Mouse (Mus musculus) embryonic facial prominence, embryonic 13.5 days (tissue): ENCODE results near the gene Spata2. TPM values are rescaled to one million over a fixed set of nuclear protein-coding genes. Genes with fewer than 3 reads are reported as not detected.

ENCODE experiments used
- ATAC-seq: fragments of 200-750 bp; cut with Nextera tagmentation; 2 replicates; pipeline ENCODE4 v1.8.0; 2017; ENCODE audit warnings: low read depth; ENCODE audit not compliant: insufficient number of reproducible peaks, insufficient read depth, low FRiP score, low TSS enrichment
- H3K27ac ChIP-seq: fragments of 300-500 bp; sonication (generic); 2 replicates; pipeline ENCODE4 v1.5.1; 2015; ENCODE audit warnings: moderate library complexity, mild to moderate bottlenecking, inconsistent platforms
- H3K27me3 ChIP-seq: fragments of 300-500 bp; sonication (generic); 2 replicates; pipeline ENCODE4 v1.6.1; 2015; ENCODE audit warnings: mild to moderate bottlenecking, inconsistent platforms
- H3K36me3 ChIP-seq: fragments of 300-500 bp; sonication (generic); 2 replicates; pipeline ENCODE4 v1.6.1; 2015; ENCODE audit warnings: mild to moderate bottlenecking, inconsistent platforms
- H3K4me1 ChIP-seq: fragments of 300-500 bp; sonication (generic); 2 replicates; pipeline ENCODE4 v1.6.1; 2015; ENCODE audit warnings: inconsistent platforms
- H3K4me2 ChIP-seq: fragments of 300-500 bp; sonication (generic); 2 replicates; pipeline ENCODE4 v1.6.1; 2015; ENCODE audit warnings: moderate library complexity, mild to moderate bottlenecking, inconsistent platforms
- H3K4me3 ChIP-seq: fragments of 300-500 bp; sonication (generic); 2 replicates; pipeline ENCODE4 v1.5.1; 2015; ENCODE audit warnings: mild to moderate bottlenecking, inconsistent platforms
- H3K9ac ChIP-seq: fragments of 300-500 bp; sonication (generic); 2 replicates; pipeline ENCODE4 v1.6.1; 2015; ENCODE audit warnings: mild to moderate bottlenecking, inconsistent platforms
- H3K9me3 ChIP-seq: fragments of 300-500 bp; sonication (generic); 2 replicates; pipeline ENCODE4 v1.6.1; 2016; ENCODE audit warnings: inconsistent platforms
- WGBS: fragments of 180-500 bp; shearing (Covaris S2); methylation state at CpG from one replicate; pipeline ENCODE4 v1.1.7; 2015; ENCODE audit warnings: mixed read lengths; 5-methylcytosine and 5-hydroxymethylcytosine counted together
- polyA plus RNA-seq: library from polyadenylated mRNA; unstranded; fragments of >200 nt; fragmentation: Nextera tagmentation; extraction: Ambion mirVana; gene quantifications from 2 replicates; pipeline ENCODE4 v1.2.1, GENCODE M21; 2015

The Spata2 gene
- polyA plus RNA-seq, 1 experiment from 2014 or later = 15.4 TPM

DNA sequence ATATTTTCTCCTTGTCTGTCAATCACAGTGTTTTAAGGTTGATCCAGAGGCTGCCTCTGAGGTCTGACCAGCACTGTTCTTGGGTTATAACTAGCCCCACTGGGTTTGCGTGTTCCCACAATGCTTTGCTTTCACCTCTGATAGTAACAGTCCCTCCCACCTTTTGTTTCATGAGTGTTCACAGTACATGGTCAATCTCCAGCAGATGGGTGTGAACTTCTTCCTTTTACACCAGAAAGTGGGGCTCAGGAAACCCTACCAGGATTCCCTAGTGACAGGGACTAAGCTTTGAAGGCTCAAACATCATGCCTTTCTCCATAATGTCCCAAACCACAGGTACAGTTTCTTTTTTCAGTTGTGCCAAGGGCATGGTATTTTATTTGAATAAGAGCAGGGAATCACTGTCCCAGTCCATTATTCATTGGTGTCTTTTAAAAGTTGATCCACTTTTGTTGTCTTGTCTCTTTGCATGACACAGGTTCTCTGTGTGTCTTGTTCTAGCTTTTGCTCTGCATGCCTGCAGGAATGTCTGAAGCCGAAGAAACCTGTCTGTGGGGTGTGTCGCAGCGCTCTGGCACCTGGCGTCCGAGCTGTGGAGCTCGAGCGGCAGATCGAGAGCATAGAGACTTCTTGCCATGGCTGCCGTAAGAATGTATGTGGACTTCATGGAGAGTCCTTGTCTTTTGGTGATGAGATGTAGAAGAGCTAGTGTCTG lies 14.0 kb upstream of the Spata2 start:
- WGBS = 93% methylated on average over 10 of the region's 10 CpGs
- H3K9me3 ChIP-seq = no peaks in the 10 kb centered on the region
- peak overlapping the region; percentile 28; the same call in 1 of the 2 replicates for H3K9ac ChIP-seq
- no peak overlapping the region for H3K4me3 ChIP-seq
- H3K27me3 ChIP-seq = no peaks in the 10 kb centered on the region
- peaks cover 55% of the 10 kb centered on the region for H3K36me3 ChIP-seq
- H3K4me2 ChIP-seq = no peak overlapping the region
- peaks cover 26% of the 10 kb centered on the region for H3K4me1 ChIP-seq
- no peak for ATAC-seq
- H3K27ac ChIP-seq = no peak overlapping the region

- Histone ChIP-seq H3K4me1 (peaks cover 26% of the 10 kb centered on the region), H3K27me3 (no peaks in the 10 kb centered on the region), H3K27ac (no peak overlapping the region), H3K9me3 (no peaks in the 10 kb centered on the region), H3K4me2 (peak overlapping the region; percentile 92), H3K4me3 (0 out of 2 replicates have a peak overlapping the region, but pooled peaks have one; percentile 99), H3K9ac (peak overlapping the region; percentile 49), H3K36me3 (peaks cover 39% of the 10 kb centered on the region)
- WGBS = 84% methylated on average over 3 of the region's 3 CpGs
- no peak for ATAC-seq
These were observed 12.4 kb upstream of the Spata2 start for GRCm38 (mm10) chr2:167505127-167505526.

DNA sequence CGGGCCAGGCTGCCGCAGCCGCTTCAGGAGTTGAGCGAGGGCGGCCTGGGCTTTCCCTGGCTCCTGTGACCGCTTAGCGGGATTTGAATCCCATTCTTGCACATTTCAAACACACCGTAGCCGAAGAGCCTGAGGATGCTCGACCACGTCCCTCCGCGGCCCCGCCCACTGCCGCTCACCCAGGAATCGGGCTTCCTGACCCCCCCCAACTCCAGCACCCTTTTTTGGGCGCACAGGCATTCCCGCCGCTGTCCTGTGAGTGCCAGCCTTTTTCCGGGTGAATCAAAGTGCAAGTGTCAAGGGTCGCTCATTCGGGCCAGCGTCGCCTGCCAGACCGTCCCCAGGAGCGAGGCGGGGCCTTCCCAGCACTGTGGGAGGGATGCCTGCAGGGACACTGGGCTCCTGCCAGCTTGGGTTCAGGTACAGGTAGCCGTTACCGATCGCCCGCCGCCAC lies 11.2 kb upstream of the Spata2 start:
- Histone ChIP-seq H3K27me3 (no peaks in the 10 kb centered on the region), H3K4me3 (peak overlapping the region; percentile 99), H3K4me2 (peak overlapping the region; percentile 92), H3K9me3 (no peaks in the 10 kb centered on the region), H3K27ac (peak overlapping the region; percentile 87), H3K9ac (peak overlapping the region; percentile 95), H3K4me1 (peaks cover 26% of the 10 kb centered on the region), H3K36me3 (peaks cover 29% of the 10 kb centered on the region)
- WGBS = 0% methylated on average over 32 of the region's 32 CpGs
- 0 out of 2 replicates have a peak, but pooled peaks have one; percentile 23 for ATAC-seq

- peak; percentile 82 for ATAC-seq
- Histone ChIP-seq H3K27ac (peak overlapping the region; percentile 87), H3K4me3 (peak overlapping the region; percentile 99), H3K27me3 (no peaks in the 10 kb centered on the region), H3K4me2 (peak overlapping the region; percentile 92), H3K9me3 (no peaks in the 10 kb centered on the region), H3K4me1 (peaks cover 26% of the 10 kb centered on the region), H3K36me3 (peaks cover 24% of the 10 kb centered on the region), H3K9ac (peak overlapping the region; percentile 95)
- WGBS = 0% methylated on average over 85 of the region's 85 CpGs
These were observed 10.7 kb upstream of the Spata2 start for GRCm38 (mm10) chr2:167503253-167503895.

DNA sequence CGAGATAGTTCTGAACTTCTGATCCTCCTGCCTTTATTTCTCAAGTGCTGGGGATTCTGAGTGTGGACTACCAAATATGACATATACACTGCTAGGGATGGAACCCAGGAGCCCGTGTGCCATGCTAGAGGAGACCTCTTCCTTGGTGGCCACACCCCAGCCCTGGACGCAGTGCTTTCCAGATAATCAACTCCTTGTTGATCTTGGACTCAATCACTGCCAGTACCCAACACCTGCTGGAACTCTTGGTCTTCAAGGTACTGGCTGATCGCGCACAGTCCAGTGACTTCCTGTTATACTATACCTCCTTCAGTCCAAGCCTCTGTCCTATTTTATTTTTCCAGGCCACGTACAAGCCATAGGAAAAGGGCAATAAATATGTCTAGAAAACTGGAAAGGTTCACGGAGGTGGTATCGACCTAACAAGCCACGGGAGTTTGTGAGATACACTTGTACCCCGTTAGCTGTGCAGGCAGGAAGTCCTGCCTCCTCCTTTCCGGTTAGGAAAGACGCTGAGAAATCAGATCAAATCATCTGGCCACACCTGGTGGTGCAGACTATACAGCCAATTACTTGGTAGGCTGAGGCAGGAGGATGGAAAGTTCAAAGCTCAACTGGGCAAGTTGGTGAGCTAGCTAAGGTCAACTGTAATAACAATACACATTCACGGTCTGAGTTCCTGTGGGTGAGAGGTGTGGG lies 10.0 kb upstream of the Spata2 start:
- H3K4me3 ChIP-seq = peak overlapping the region; percentile 99
- H3K9me3 ChIP-seq = no peaks in the 10 kb centered on the region
- WGBS = 47% methylated on average over 13 of the region's 13 CpGs
- H3K27ac ChIP-seq = peak overlapping the region; percentile 87; the same call in 1 of the 2 replicates
- peaks cover 17% of the 10 kb centered on the region for H3K36me3 ChIP-seq
- no peaks in the 10 kb centered on the region for H3K27me3 ChIP-seq
- ATAC-seq = no peak
- peaks cover 26% of the 10 kb centered on the region for H3K4me1 ChIP-seq
- H3K4me2 ChIP-seq = peak overlapping the region; percentile 92
- H3K9ac ChIP-seq = no peak overlapping the region

DNA sequence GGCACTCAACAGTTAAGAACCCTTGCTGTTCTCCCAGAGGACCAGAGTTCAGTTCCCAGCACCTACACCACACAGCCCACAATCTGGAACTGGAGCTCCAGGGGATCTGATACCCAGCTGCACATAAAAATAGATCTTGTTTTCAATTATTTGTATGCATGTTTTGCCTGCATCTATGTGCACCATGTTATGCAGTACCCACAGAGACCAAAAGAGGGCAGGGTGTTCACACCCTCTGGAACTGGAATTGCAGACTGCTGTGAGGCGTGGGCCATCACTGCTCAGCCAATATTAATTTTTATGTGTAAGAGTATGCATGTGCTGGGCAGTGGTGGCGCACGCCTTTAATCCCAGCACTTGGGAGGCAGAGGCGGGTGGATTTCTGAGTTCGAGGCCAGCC lies 4.6 kb upstream of the Spata2 start:
- no peak overlapping the region for H3K4me3 ChIP-seq
- peaks cover 6% of the 10 kb centered on the region; the same call in 1 of the 2 replicates for H3K4me1 ChIP-seq
- H3K4me2 ChIP-seq = no peak overlapping the region
- H3K9me3 ChIP-seq = no peaks in the 10 kb centered on the region
- H3K27me3 ChIP-seq = no peaks in the 10 kb centered on the region
- H3K36me3 ChIP-seq = peaks cover 9% of the 10 kb centered on the region
- H3K9ac ChIP-seq = no peak overlapping the region
- WGBS = 77% methylated on average over 5 of the region's 5 CpGs
- no peak for ATAC-seq
- H3K27ac ChIP-seq = no peak overlapping the region

- Histone ChIP-seq H3K36me3 (peaks cover 9% of the 10 kb centered on the region), H3K4me3 (no peak overlapping the region), H3K27me3 (no peaks in the 10 kb centered on the region), H3K4me2 (no peak overlapping the region), H3K27ac (no peak overlapping the region), H3K9me3 (no peaks in the 10 kb centered on the region), H3K4me1 (peaks cover 14% of the 10 kb centered on the region), H3K9ac (no peak overlapping the region)
- WGBS = 87% methylated on average over 7 of the region's 7 CpGs
- no peak for ATAC-seq
These were observed 3.8 kb upstream of the Spata2 start for GRCm38 (mm10) chr2:167496437-167496836.

DNA sequence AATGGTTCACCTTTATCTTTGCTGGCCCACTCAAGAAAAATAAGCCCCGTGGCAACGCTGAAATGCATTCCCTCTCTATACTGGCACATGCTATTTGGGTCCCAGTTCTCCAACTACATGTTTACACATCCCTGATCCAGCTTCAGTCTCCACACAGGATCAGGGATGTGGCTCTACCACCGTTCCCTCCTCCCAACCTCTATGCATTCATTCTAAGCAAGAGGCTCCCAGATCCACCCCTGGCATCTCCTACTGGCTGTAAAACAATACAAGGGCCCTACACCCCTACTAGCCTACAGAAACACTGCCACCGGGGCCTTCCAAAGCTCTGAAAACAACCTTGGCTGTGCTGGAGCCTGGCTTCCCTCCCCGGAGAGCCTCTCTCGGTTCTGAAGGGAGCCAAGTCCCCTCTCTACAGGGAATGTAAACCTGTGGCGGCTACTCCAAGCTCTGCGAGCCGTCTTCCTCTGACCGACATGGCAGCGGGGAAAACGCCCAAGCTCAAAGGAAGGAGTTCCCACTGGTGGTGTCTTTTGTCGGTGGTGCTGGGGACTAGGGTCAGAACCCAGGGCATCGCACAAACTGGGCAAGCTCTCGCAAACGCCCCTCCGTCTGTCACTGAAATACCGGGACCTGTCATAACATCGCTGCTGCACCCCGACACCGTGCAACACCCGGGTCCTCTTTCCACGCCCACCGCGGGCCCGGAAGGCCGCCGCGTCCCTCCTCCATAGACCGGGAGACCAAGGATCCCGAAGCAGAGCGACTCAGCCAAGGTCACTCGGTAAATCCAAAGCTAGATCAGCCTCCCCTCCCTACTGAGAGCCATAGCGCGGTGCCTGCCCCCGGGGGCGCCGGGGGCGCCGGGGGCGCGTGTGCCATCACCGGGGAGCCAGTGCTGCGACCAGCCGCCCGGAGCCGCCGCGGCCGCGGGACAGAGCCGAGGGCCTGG lies 654 bp downstream of the Spata2 start, which contains the start of gene Rnf114:
Gene Rnf114, plus strand, starts transcription at position 889 of the 952 bp plus-strand sequence.
- H3K4me2 ChIP-seq = peak within 1 kb of the TSS; percentile 96
- peak within 1 kb of the TSS; percentile 97 for H3K9ac ChIP-seq
- no peaks in the 10 kb centered on the region for H3K27me3 ChIP-seq
- WGBS = 4% methylated on average over 51 of the region's 52 CpGs
- H3K4me3 ChIP-seq = peak within 1 kb of the TSS; percentile 100
- ATAC-seq = no peak
- no peaks in the 10 kb centered on the region for H3K9me3 ChIP-seq
- H3K27ac ChIP-seq = peak within 1 kb of the TSS; percentile 97
- H3K4me1 ChIP-seq = peaks cover 30% of the 10 kb centered on the region
- H3K36me3 ChIP-seq = peaks cover 18% of the 10 kb centered on the region

DNA sequence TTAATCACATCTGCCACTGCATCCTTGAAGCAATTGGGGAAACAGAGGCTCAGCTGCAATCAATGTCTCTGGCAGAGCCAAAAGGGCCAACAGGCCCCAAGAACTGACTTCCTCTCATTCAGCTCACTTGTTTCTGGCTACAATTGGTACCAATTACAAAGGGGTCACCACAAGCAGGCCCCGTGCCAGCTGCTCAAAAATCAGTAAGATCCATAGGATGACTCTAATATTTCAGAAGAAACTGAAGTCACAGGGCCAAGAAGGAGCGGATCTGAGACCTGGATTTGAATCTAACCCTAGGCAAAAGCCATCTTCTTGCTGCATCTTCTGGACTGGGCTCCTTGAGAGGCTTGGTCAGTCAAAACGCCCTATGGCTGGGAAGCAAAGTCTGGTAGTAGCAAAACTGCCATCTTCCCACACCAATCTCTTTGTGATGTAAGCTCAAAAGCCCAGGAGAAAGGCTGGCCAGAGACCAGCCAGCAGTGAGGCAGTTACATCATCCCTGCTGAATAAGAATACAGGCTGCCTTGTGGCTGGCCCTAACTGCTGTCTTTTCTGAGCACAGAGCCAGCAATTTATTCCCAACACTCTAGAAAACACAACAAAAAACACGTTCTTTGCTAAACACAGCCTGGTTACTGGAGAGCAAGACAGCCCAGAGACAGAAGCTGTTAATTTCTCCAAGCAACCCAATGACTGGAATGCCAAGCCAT lies 1.7 kb downstream of the Spata2 start:
- Histone ChIP-seq H3K4me3 (peak overlapping the region; percentile 100), H3K27me3 (no peaks in the 10 kb centered on the region), H3K4me2 (peak overlapping the region; percentile 96), H3K9ac (peak overlapping the region; percentile 97), H3K9me3 (no peaks in the 10 kb centered on the region), H3K4me1 (peaks cover 30% of the 10 kb centered on the region), H3K27ac (no peak overlapping the region), H3K36me3 (peaks cover 25% of the 10 kb centered on the region)
- 60% methylated on average over 4 of the region's 4 CpGs for WGBS
- no peak for ATAC-seq

DNA sequence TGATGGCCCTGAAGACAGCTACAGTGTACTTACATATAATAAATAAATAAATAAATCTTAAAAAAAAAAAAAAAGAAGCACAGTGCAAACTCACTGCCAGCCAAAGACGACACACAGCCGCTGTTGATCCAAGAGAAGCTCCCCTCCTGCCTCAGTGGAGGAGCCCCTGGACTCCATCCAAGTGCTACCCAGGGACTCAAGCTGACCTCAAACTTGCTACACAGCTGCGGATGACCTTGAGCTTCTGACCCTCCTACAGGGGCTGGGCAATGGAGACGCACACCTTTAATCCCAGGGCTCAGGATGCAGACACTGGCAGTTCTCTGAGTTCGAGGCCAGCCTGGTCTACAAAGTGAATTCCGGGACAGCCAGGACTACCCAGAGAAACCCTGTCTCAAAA lies 4.7 kb downstream of the Spata2 start:
- peaks cover 24% of the 10 kb centered on the region for H3K4me1 ChIP-seq
- no peaks in the 10 kb centered on the region for H3K9me3 ChIP-seq
- no peak overlapping the region for H3K9ac ChIP-seq
- no peak for ATAC-seq
- 90% methylated on average over 6 of the region's 6 CpGs for WGBS
- peaks cover 39% of the 10 kb centered on the region for H3K36me3 ChIP-seq
- no peaks in the 10 kb centered on the region for H3K27me3 ChIP-seq
- H3K4me2 ChIP-seq = no peak overlapping the region
- H3K27ac ChIP-seq = no peak overlapping the region
- no peak overlapping the region for H3K4me3 ChIP-seq
